Mouse (Mus musculus): Measurements from ENCODE around the gene Pak1. TPM values are rescaled to one million over a fixed set of nuclear protein-coding genes. Genes with fewer than 3 reads are reported as not detected.

The Pak1 gene
- total and polyA plus RNA-seq, 3 experiments: 2.8 to 6.7 TPM; not detected in 1

GRCm38 (mm10) chr7:97780815-97781214, 7.5 kb upstream of the Pak1 start:
- Histone ChIP-seq H3K9ac (ENCODE audit: control insufficient read depth, low read depth, low read length, poor library complexity, severe bottlenecking) (no peak overlapping the region), H3K9me3 (replicated peaks; ENCODE audit: insufficient read depth, low read length) (no peaks in the 10 kb centered on the region), H3K36me3 (ENCODE audit: control insufficient read depth in 1 of 2, insufficient read depth in 2 of 2, low read length in 2 of 2) (peaks cover 0 to 15% of the 10 kb centered on the region in 2 experiments; a peak in 2 of 4 replicates), H3K27me3 (ENCODE audit: control insufficient read depth in 1 of 2, insufficient read depth in 2 of 2, low read length in 2 of 2) (no peaks in the 10 kb centered on the region; a peak in 1 of 4 replicates), H3K79me2 (ENCODE audit: control insufficient read depth, insufficient read depth, low read length, poor library complexity) (no peaks in the 10 kb centered on the region), H3K4me3 (ENCODE audit: control insufficient read depth in 1 of 2, insufficient read depth in 1 of 2, low read depth in 2 of 2, low read length in 2 of 2) (no peak overlapping the region), H3K27ac (ENCODE audit: control insufficient read depth, low read depth, low read length) (no peak overlapping the region), H3K4me1 (ENCODE audit: control insufficient read depth in 1 of 2, insufficient read depth in 2 of 2, low read length in 2 of 2) (peaks cover 11 to 12% of the 10 kb centered on the region in 2 experiments; a peak in 3 of 4 replicates)
- TF ChIP-seq E2F4 (IDR thresholded peaks at IDR 0.05; ENCODE audit: borderline replicate concordance, low read depth, low read length) (no peak), GATA1 (IDR thresholded peaks at IDR 0.05; ENCODE audit: low read depth, low read length) (peak; percentile 9; the same call in 1 of the 2 replicates)
- DNase-seq (ENCODE audit: low read depth, low spot score): peak; percentile 80

- H3K36me3 ChIP-seq (ENCODE audit: control insufficient read depth in 1 of 2, insufficient read depth in 2 of 2, low read length in 2 of 2): peaks cover 0 to 15% of the 10 kb centered on the region in 2 experiments; a peak in 2 of 4 replicates
- H3K27ac ChIP-seq (ENCODE audit: control insufficient read depth, low read depth, low read length): no peak overlapping the region
- no peaks in the 10 kb centered on the region for H3K9me3 ChIP-seq (replicated peaks; ENCODE audit: insufficient read depth, low read length)
- H3K4me1 ChIP-seq (ENCODE audit: control insufficient read depth in 1 of 2, insufficient read depth in 2 of 2, low read length in 2 of 2): peaks cover 11 to 12% of the 10 kb centered on the region in 2 experiments; a peak in 3 of 4 replicates
- no peak overlapping the region for H3K4me3 ChIP-seq (ENCODE audit: control insufficient read depth in 1 of 2, insufficient read depth in 1 of 2, low read depth in 2 of 2, low read length in 2 of 2)
- no peaks in the 10 kb centered on the region; a peak in 1 of 4 replicates for H3K27me3 ChIP-seq (ENCODE audit: control insufficient read depth in 1 of 2, insufficient read depth in 2 of 2, low read length in 2 of 2)
- no peak for DNase-seq (ENCODE audit: low read depth, low spot score)
- no peak overlapping the region for H3K9ac ChIP-seq (ENCODE audit: control insufficient read depth, low read depth, low read length, poor library complexity, severe bottlenecking)
- H3K79me2 ChIP-seq (ENCODE audit: control insufficient read depth, insufficient read depth, low read length, poor library complexity): no peaks in the 10 kb centered on the region
- TF ChIP-seq ETS1 (IDR thresholded peaks at IDR 0.05; ENCODE audit: low read depth, low read length) (no peak), NELFE (IDR thresholded peaks at IDR 0.05; ENCODE audit: low read depth, low read length) (no peak), ZNF384 (IDR thresholded peaks at IDR 0.05; ENCODE audit: low read depth, low read length) (no peak), NRF1 (IDR thresholded peaks at IDR 0.05; ENCODE audit: insufficient read depth, low read depth, low read length, poor library complexity, severe bottlenecking) (no peak), ZMIZ1 (IDR thresholded peaks at IDR 0.05; ENCODE audit: low read depth, low read length) (no peak), SIN3A (IDR thresholded peaks at IDR 0.05; ENCODE audit: low read length) (no peak), CHD1 (IDR thresholded peaks at IDR 0.05; ENCODE audit: low read depth, low read length) (no peak), POLR2A (IDR thresholded peaks at IDR 0.05; ENCODE audit: control insufficient read depth in 1 of 2, insufficient read depth in 1 of 2, low read depth in 1 of 2, low read length in 2 of 2, poor library complexity in 1 of 2) (no peak), UBTF (IDR thresholded peaks at IDR 0.05; ENCODE audit: borderline replicate concordance, insufficient read depth, low read depth, low read length) (no peak), USF2 (IDR thresholded peaks at IDR 0.05; ENCODE audit: borderline replicate concordance in 1 of 2, insufficient read depth in 1 of 2, low read depth in 1 of 2, low read length in 2 of 2) (no peak), E2F4 (IDR thresholded peaks at IDR 0.05; ENCODE audit: borderline replicate concordance, low read depth, low read length) (no peak), MAFK (IDR thresholded peaks at IDR 0.05; ENCODE audit: borderline replicate concordance, low read depth, low read length) (no peak), JUND (IDR thresholded peaks at IDR 0.05; ENCODE audit: low read depth, low read length) (no peak), CTCF (IDR thresholded peaks at IDR 0.05 in 2 of 3, conservative IDR thresholded peaks at IDR 0.05 in 1 of 3; ENCODE audit: control insufficient read depth in 1 of 3, insufficient read depth in 1 of 3, low read depth in 2 of 3, low read length in 3 of 3, poor library complexity in 1 of 3, severe bottlenecking in 1 of 3) (no peak)
Observed at GRCm38 (mm10) chr7:97781496-97781895, 6.8 kb upstream of the Pak1 start.
